In the genomic region with DNA sequence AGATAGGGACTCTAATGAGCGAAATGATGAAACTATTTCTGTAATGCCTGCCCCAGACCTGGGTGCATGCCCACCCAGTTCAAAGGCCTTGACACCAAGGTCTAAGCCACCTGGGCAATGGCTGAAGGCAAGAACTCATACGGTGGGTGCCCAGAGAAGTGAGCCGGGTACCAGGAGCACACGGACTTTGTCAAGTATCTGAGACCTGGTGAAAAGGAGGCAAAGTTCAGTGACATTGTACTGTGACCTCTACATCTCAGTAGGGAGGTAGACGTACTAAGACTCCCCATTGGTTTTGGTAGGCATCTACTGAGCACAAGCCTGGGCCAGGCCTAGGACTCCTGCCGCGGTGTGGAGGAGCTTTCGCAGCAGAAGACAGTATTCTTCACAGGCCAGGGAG, we compare ENCODE assay signal across 16 mouse cellular contexts. TPM values are rescaled to one million over a fixed set of nuclear protein-coding genes. Genes with fewer than 3 reads are reported as not detected.
"Had no signal": no experiment of that assay in that cellular context is flagged by ENCODE, and none has a peak within 500 bp of the region (broad histone marks: within the 10 kb centered on the region; RNA-seq: fewer than 3 reads in every experiment).

No protein-coding gene starts in this region.

- H3K27ac ChIP-seq: left cerebral cortex, adult 2 months; limb, embryonic 15.5 days; liver, embryonic 15.5 days; midbrain, embryonic 10.5 days; neural tube, embryonic 15.5 days had no signal

- H3K4me2 ChIP-seq: limb, embryonic 15.5 days; liver, embryonic 15.5 days; lung, embryonic 14.5 days; neural tube, embryonic 15.5 days had no signal

- H3K9ac ChIP-seq: limb, embryonic 15.5 days; liver, embryonic 15.5 days; lung, embryonic 14.5 days; neural tube, embryonic 15.5 days had no signal

- H3K9me3 ChIP-seq: limb, embryonic 15.5 days; liver, embryonic 15.5 days; midbrain, embryonic 10.5 days; neural tube, embryonic 15.5 days had no signal

- DNase-seq: kidney, postnatal 25 days; lung, embryonic 14.5 days; lung, postnatal 10 days; lung, postnatal 4 days; midbrain, embryonic 14.5 days; right cerebral cortex, adult 18-20 months; right cerebral cortex, postnatal 25 days; thymus, adult 18-20 months; thymus, postnatal 14 days had no signal

- H3K4me3 ChIP-seq: left cerebral cortex, adult 2 months; limb, embryonic 15.5 days; liver, embryonic 15.5 days; midbrain, embryonic 10.5 days; myocyte; neural tube, embryonic 15.5 days had no signal

- H3K27me3 ChIP-seq: limb, embryonic 15.5 days; neural tube, embryonic 15.5 days had no signal

- H3K36me3 ChIP-seq: limb, embryonic 15.5 days; liver, embryonic 15.5 days; midbrain, embryonic 10.5 days; neural tube, embryonic 15.5 days had no signal

- H3K4me1 ChIP-seq: limb, embryonic 15.5 days; neural tube, embryonic 15.5 days had no signal

RNA-seq across cellular contexts. Expression of a gene that starts 31.8 kb away (rescaled TPM):
- polyA plus RNA-seq: limb, embryonic 11.5 days; myocyte had no signal
